Mouse (Mus musculus) layer of hippocampus, postnatal 36 days (tissue): Measurements from ENCODE around the gene Ubap2. TPM values are rescaled to one million over a fixed set of nuclear protein-coding genes. Genes with fewer than 3 reads are reported as not detected.

ENCODE experiments used
- DNase-seq, 2 experiments: peaks; one replicate each; pipeline ENCODE4 v3.0.0; 2022
- total RNA-seq, 2 experiments: library from RNA; stranded (reverse); gene quantifications; 2 replicates each; pipeline ENCODE4 v1.2.3; 2021

The Ubap2 gene
- 10 to 100 TPM; 41.7 to 47.6 TPM for total RNA-seq

DNA sequence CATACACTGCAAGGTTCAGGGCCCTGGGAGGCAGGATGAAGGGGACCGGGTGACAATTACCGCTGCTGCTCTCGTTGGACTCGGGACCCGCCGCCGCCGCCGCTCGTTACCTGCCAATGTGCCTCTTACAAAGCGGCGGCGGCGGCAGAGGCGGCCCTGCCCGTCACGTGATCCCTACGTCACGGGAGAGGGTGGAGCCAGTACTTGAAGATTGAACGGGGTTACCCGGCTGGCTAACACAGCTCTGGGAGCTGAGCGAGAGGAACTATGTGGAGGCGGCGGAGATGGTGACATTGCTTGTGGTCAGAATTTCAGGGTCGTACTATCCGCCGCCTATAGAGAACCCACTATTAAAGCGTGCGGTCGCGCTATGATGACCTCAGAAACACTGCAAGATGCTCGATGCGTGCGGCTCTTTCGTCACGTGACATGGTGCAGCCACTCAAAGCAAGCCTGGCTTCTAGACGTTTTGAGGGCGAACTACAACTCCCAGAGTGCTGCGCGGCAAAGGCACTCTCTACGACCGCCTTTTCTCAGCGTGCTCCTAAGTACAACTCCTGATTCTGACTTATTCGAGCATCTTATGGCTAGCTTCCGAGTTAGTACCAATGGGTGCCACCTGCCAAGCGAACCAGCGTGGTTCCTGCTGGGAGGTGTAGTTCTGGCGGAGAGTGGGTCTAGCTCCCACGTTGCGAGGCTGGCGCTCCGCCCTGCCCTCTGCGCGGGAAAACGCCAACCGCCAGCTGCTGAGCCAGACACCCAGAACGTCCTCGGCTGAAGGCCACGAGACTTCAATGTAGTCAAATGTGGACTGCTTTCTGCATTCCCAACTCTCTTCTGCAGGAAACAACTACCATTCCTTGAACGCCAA, at the start of gene Ubap2:
Gene Ubap2, minus strand, starts transcription at position 165 of the 871 bp plus-strand sequence.
- peak; percentile 95 to 97 for DNase-seq

GRCm38 (mm10) chr4:41320971-41321370, 46.0 kb upstream of the Ubap2 start:
- no peak for DNase-seq

DNA sequence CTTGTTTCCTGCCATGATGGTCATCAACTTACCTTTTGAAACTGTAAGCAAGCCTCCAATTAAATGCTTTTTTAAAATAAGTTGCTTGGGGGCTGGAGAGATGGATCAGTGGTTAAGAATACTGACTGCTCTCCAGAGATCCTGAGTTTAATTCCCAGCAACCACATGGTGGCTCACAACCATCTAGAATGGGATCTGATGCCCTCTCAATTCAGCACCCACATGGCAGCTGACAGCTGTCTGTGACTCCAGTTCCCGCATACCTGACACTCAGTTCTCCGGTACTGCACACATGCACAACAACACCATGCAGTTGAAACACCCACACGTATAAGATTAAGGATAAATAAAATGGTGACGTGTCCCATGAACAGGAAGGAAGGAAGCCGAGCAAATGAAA, 43.3 kb upstream of the Ubap2 start:
- DNase-seq: no peak

- no peak for DNase-seq
These were observed 40.2 kb upstream of the Ubap2 start for GRCm38 (mm10) chr4:41315173-41315572.

DNA sequence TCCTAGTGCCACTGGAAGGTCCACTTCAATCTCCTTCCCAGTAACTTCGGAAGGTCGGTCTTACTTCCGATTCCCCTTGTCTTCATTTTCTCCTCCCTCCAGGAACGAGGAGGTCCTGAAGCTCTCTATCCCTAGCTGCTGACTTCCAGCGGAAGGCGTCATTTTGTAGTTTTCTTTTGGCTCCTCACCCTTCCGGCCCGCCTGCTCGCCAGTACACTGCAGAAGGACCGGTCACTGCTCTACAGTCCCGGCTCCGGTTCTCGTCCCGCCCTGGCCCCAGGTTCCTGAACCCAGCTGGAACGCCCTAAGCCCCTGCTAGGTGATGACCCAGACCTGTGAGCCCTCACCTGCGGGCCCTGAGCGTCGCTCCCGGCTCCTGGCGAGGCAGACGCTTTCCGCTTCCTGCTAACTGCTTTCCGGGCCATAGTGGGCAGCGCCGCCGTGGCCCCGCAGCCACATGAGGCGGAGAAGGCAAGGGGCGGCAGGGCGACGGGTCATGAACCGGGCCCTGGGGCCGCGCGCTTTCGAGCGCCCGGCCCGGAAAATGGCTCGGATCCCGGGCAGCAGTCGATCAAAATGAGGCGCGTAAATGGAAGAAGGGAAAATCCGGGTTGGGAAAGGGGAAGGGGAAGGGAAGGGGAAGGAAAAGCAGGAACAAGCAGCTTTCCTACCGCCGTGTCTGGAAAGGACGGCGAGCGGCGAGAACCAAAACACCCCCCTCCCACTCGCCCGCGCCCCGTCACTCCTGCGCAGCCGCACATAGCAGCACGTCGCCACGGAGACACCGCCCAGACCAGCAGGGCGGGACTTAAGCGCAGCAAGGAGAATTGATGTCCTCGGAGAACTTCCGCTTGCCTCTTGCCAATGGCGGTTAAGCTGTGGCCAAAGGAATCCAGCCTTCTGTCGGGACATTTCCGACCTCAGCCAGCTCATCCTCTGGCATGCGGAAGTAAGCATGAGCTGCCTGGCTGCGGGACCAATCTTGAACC, 39.5 kb upstream of the Ubap2 start, which contains the start of gene Dcaf12:
Gene Dcaf12, minus strand, starts transcription at position 749 of the 989 bp plus-strand sequence.
- peak; percentile 95 for DNase-seq

- no peak for DNase-seq
These were observed 38.8 kb upstream of the Ubap2 start for GRCm38 (mm10) chr4:41313722-41314121.

- no peak for DNase-seq
These were observed 35.9 kb upstream of the Ubap2 start for GRCm38 (mm10) chr4:41310567-41311563.

GRCm38 (mm10) chr4:41307406-41307805, 32.5 kb upstream of the Ubap2 start:
- no peak for DNase-seq

DNA sequence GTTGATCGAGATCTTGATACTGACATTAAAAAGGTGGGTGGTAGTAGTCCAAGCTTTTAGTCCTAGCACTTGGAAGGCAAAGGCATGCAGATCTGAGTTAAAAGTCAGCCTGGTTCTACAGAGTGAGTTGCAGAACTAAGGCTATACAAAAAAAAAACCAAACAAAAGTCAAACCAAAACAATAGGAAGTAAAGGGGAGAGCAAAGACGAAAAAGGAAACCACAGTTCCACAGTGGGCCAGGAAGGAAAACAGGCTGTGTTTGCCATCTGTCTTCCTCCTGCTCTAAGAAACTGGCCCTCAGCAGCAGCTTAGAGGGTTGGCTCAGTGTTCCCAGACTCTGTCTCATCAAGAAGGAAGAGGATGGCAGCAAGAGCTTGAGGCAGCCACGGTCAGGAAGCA, 29.4 kb upstream of the Ubap2 start:
- peak in 1 of 2 experiments; percentile 32 for DNase-seq

- DNase-seq: no peak
These were observed 28.7 kb upstream of the Ubap2 start for GRCm38 (mm10) chr4:41303671-41304070.

DNA sequence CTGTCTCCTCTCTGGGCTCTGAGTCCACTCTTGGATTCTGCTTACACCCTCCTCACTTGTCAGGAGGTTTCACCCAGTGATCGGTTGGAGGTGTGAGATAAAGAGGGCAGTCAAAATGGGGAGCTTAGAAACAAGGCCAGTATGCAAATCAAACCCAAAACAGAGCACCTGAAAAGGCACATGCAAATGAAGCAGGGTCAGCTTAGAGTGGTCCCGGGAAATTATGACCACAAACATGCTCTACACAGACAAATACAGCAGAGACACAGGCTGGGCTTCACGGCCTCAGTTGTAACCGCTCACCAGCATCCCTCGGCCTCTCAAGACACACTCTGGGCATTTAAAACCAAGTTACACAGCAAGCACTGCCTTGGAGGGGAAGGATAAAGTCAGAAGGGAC, 24.0 kb upstream of the Ubap2 start:
- DNase-seq: no peak

DNA sequence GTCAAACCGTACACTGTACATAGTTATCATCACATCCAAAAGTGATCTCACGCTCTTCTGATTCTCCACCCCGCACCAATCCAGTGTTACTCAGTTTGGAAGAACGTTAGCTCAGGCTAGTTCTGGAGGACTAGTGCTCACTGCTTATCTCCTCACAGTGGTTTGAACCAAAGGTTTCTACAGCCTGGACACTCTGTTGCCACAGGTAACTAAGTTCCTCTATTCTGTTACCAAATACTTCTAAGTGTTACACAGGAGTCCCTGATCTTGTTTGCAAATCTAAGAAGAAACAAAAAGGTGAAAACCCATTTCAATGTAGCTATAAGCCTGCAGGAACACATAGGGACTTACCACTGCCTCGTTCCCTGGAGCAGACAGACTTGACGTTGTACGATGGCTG, 21.0 kb upstream of the Ubap2 start:
- no peak for DNase-seq

GRCm38 (mm10) chr4:41295507-41295906, 20.6 kb upstream of the Ubap2 start:
- no peak for DNase-seq

GRCm38 (mm10) chr4:41293907-41294306, 19.0 kb upstream of the Ubap2 start:
- DNase-seq: peak; percentile 25 to 51

DNA sequence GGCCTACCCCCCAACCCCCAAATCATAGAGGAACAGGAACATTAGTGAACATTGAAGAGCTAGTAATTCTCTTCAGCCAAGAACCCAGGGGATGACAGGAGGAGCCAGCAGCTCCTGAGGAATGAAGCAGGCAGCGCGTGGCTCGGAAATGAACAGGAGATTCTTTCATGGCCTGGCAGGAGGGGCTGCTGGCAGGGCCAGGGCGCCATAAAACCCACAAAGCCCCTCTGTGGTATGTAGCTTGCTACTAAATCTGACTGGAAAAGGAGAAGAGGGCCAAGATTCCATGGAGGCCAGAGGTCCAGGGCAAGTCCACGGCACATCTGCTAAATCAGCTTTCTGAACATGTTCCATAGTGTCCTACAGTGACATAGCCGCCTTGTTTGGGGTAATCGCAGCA, 14.9 kb upstream of the Ubap2 start:
- peak in 1 of 2 experiments; percentile 16 for DNase-seq

DNA sequence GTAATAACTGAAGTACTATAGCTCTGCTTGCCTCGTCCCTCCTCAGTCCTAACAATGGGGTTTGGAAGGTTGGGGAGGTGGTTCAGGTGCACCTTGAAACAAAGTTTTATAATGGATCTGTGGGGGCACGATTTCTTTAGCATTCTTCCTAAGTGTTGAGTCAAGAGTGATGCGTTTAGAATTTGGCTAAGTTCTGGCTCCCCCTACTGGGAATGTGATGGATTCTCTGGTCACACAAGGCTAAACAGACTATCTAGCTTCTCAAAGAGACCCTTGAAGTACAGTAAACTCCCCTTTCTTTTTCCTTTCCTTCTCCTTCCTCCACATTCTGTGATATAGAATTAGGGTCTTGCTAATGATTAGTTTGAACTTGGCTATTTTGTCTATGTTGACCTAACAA, 11.5 kb upstream of the Ubap2 start:
- no peak for DNase-seq

DNA sequence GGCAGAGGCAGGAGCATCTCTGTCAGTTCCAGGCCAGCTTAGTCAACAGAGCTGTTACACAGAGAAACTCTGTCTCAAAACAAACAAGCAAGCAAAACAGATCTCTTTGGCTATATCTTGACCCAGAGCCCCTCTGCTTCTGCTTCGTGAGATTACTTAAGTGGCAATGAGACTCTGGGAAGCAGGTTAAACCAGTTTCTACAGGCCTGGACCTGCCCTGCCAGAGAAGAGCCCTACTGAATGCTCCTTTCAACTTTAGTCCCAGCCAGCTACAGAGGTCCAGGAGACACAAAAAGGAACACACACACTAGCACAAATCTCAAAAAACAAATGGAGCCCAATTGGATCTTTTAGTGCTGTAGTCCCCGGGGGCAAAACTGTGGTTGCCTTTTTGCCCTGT, 9.1 kb upstream of the Ubap2 start:
- no peak for DNase-seq

DNA sequence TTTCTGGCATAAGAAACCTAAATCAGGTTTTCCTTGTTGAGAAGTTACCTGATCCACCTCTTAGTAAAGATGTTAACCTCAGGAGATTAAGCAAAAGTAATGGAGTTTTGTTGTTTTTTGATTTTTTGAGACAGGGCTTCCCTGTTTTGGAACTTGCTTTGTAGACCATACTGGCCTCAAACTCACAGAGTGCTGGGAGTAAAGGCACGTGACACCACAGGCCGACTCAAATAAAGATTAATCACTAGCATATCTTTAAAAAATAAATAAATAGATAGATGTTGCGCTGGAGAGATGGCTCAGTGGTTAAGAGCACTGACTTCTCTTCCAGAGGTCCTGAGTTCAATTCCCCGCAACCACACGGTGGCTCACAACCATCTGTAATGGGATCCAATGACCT, 983 bp upstream of the Ubap2 start:
- DNase-seq: no peak

GRCm38 (mm10) chr4:41274377-41274979, 466 bp downstream of the Ubap2 start:
- DNase-seq: no peak

DNA sequence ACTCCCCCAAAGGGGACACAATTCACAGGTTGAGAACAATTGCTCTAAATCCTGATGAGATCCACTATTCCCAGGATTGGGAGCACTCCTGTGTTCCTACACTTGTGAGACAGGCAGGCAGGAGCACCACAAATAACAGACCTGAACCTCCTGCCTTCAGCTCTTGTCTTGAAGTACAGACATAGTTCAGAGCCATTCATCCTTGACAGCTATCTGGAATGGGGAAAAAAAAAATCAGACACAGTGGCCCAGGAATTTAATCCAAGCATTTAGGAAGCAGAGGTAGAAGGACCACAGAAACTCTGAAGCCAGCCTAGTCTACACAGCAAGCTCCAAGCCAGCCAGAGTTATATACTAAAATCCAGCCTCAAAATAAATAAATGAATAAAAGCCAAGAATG, 6.8 kb downstream of the Ubap2 start:
- no peak for DNase-seq

DNA sequence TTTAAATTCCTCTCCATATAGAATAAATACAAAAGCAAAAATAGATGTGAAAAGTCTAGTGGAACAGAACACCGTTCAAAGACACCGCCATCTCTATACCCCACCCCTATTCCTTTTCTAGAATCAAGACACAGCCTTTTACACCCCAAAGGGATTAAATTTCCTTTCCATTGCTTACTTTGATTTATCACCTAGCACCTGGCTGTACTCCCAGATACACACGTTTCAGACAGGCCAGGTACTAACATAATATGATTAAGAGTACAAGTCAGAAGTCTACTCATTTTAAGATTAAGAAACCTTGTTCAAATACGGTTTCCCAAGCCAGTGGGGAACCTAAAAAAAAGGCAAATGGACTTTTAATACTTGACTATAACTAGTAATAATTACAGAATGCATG, 8.6 kb downstream of the Ubap2 start:
- DNase-seq: no peak
